29 mouse cellular contexts compared by ENCODE assay signal in the genomic region with DNA sequence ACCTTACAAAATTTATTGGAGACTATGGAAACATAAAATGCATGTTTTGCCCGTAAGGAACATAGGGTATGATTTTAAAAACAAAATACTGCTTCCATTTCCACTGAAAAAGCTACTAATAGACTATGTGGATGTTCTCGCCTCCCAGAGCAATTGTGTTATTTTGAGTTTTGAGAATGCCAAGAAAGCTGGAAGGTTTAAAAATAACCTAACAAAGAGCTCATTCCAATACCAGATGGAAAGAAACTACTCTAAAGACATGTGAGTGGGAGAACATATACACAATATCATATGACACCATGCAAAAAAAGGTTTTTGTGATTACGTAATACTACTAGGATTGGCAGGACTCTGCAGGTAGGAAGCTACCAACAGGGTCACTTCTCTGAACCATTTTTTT. TPM values are rescaled to one million over a fixed set of nuclear protein-coding genes. Genes with fewer than 3 reads are reported as not detected.
DNase-seq lines count a peak whose midpoint lies in the region; ATAC-seq and TF ChIP-seq lines count a peak whose summit lies in the region.
"Had no signal": no experiment of that assay in that cellular context is flagged by ENCODE, and none has a peak within 500 bp of the region (broad histone marks: within the 10 kb centered on the region; RNA-seq: fewer than 3 reads in every experiment).

No protein-coding gene starts in this region.

- H3K27me3 ChIP-seq in heart, embryonic 16.5 days (ENCODE audit: control insufficient read depth, insufficient read depth, low read length) = no peaks in the 10 kb centered on the region
- H3K27me3 ChIP-seq in heart, embryonic 12.5 days (replicated peaks) = no peaks in the 10 kb centered on the region
- no peaks in the 10 kb centered on the region for H3K27me3 ChIP-seq in megakaryocyte, embryonic 14.5 days (replicated peaks)
- H3K27me3 ChIP-seq: embryonic facial prominence, embryonic 12.5 days; embryonic facial prominence, embryonic 15.5 days; hindbrain, embryonic 12.5 days; hindbrain, embryonic 15.5 days; Patski had no signal

- ATAC-seq in heart, embryonic 16.5 days (replicated peaks; ENCODE audit: extremely low read depth, insufficient read depth, low FRiP score) = no peak
- no peak for ATAC-seq in heart, embryonic 12.5 days (ENCODE audit: insufficient number of reproducible peaks, low FRiP score)
- ATAC-seq in megakaryocyte, adult 5-6 weeks (ENCODE audit: poor library complexity, severe bottlenecking) = no peak
- ATAC-seq: forebrain, embryonic 14.5 days; forebrain, postnatal 0 days; intestine, postnatal 0 days; Patski had no signal

- intact Hi-C loops in gastrocnemius, adult 2 months (cut with DNase I) = no loop called here
- intact Hi-C loops in gastrocnemius, postnatal 14 days (cut with DNase I; ENCODE audit: low total_unique reads) = no loop called here

- no peaks in the 10 kb centered on the region for H3K36me3 ChIP-seq in heart, embryonic 16.5 days (ENCODE audit: control insufficient read depth, insufficient read depth)
- no peaks in the 10 kb centered on the region for H3K36me3 ChIP-seq in heart, embryonic 12.5 days
- peaks cover 62% of the 10 kb centered on the region for H3K36me3 ChIP-seq in megakaryocyte, embryonic 14.5 days (replicated peaks; ENCODE audit: low read length)
- H3K36me3 ChIP-seq: embryonic facial prominence, embryonic 12.5 days; embryonic facial prominence, embryonic 15.5 days; heart, embryonic 10.5 days; hindbrain, embryonic 12.5 days; hindbrain, embryonic 15.5 days had no signal

- TF ChIP-seq CTCF in gastrocnemius, adult 2 months (IDR thresholded peaks at IDR 0.05) = no peak

- no peak for DNase-seq in gastrocnemius, adult 2 months
- DNase-seq in gastrocnemius, postnatal 14 days = no peak
- peak; percentile 50 for DNase-seq in telencephalon, adult 2 months (ENCODE audit: low read depth, low spot score)
- DNase-seq: adrenal gland, postnatal 10 days; adrenal gland, postnatal 36 days; B cell, adult 2 months; cerebellum, adult 11 months; cerebellum, adult 2 months; cerebellum, adult 9-11 months; cerebellum, postnatal 25 days; forebrain, postnatal 0 days; gastrocnemius, postnatal 25 days; heart, adult 18-20 months; heart, postnatal 14 days had no signal

- peak overlapping the region; percentile 53 for H3K27ac ChIP-seq in gastrocnemius, adult 2 months
- no peak overlapping the region for H3K27ac ChIP-seq in heart, embryonic 16.5 days (ENCODE audit: low read length)
- H3K27ac ChIP-seq in heart, embryonic 12.5 days (ENCODE audit: poor library complexity, severe bottlenecking) = no peak overlapping the region
- H3K27ac ChIP-seq: embryonic facial prominence, embryonic 12.5 days; embryonic facial prominence, embryonic 15.5 days; heart, embryonic 10.5 days; hindbrain, embryonic 12.5 days; hindbrain, embryonic 15.5 days had no signal

- H3K4me1 ChIP-seq in heart, embryonic 16.5 days (ENCODE audit: control insufficient read depth, insufficient read depth, low read length) = peaks cover 13% of the 10 kb centered on the region
- H3K4me1 ChIP-seq in heart, embryonic 12.5 days (replicated peaks) = peaks cover 19% of the 10 kb centered on the region
- peaks cover 91% of the 10 kb centered on the region for H3K4me1 ChIP-seq in megakaryocyte, embryonic 14.5 days

- peak overlapping the region; percentile 7; the same call in 1 of the 2 replicates for H3K4me2 ChIP-seq in heart, embryonic 16.5 days (ENCODE audit: low read depth, low read length)
- H3K4me2 ChIP-seq in heart, embryonic 12.5 days = no peak overlapping the region
- H3K4me2 ChIP-seq: embryonic facial prominence, embryonic 12.5 days; embryonic facial prominence, embryonic 15.5 days; hindbrain, embryonic 12.5 days; hindbrain, embryonic 15.5 days had no signal

- no peak overlapping the region for H3K9ac ChIP-seq in heart, embryonic 16.5 days (ENCODE audit: low read length)
- no peak overlapping the region for H3K9ac ChIP-seq in heart, embryonic 12.5 days
- H3K9ac ChIP-seq: embryonic facial prominence, embryonic 12.5 days; embryonic facial prominence, embryonic 15.5 days; forebrain, postnatal 0 days; hindbrain, embryonic 12.5 days; hindbrain, embryonic 15.5 days had no signal

- H3K9me3 ChIP-seq in heart, embryonic 16.5 days (replicated peaks; ENCODE audit: control insufficient read depth, low read length) = no peaks in the 10 kb centered on the region
- H3K9me3 ChIP-seq in heart, embryonic 12.5 days (replicated peaks) = no peaks in the 10 kb centered on the region
- no peaks in the 10 kb centered on the region for H3K9me3 ChIP-seq in megakaryocyte, embryonic 14.5 days
- H3K9me3 ChIP-seq: embryonic facial prominence, embryonic 12.5 days; embryonic facial prominence, embryonic 15.5 days; G1E; heart, embryonic 10.5 days; hindbrain, embryonic 12.5 days; hindbrain, embryonic 15.5 days had no signal

- H3K4me3 ChIP-seq in gastrocnemius, adult 2 months = no peak overlapping the region
- H3K4me3 ChIP-seq in heart, embryonic 16.5 days (ENCODE audit: low read length) = no peak overlapping the region
- H3K4me3 ChIP-seq in heart, embryonic 12.5 days = no peak overlapping the region
- peak overlapping the region; percentile 21 for H3K4me3 ChIP-seq in megakaryocyte, embryonic 14.5 days (replicated peaks)
- H3K4me3 ChIP-seq: embryonic facial prominence, embryonic 12.5 days; embryonic facial prominence, embryonic 15.5 days; heart, embryonic 10.5 days; hindbrain, embryonic 12.5 days; hindbrain, embryonic 15.5 days had no signal

- WGBS in heart, embryonic 16.5 days = 65% methylated on average over 3 of the region's 3 CpGs
- 78% methylated on average over 3 of the region's 3 CpGs for WGBS in heart, embryonic 12.5 days

RNA-seq across cellular contexts. Expression of a gene that starts 30.8 kb away (rescaled TPM):
- under 1 TPM in 1 of 2 experiments, not detected in 1; 0.08 TPM for total RNA-seq in gastrocnemius, adult 2 months (2021)
- total RNA-seq in gastrocnemius, postnatal 14 days (2021) = under 1 TPM in 1 of 2 experiments, not detected in 1; 0.14 TPM
- polyA plus RNA-seq in heart, embryonic 16.5 days (2015; fragmentation: Nextera tagmentation; extraction: Ambion mirVana) = 0.05 and 0.10 TPM in 2 replicates
- polyA plus RNA-seq in heart, embryonic 12.5 days (2016; fragmentation: Nextera tagmentation; extraction: Ambion mirVana) = 0.15 and 0.28 TPM in 2 replicates
- polyA plus RNA-seq in megakaryocyte, embryonic 14.5 days (2012; ENCODE audit: insufficient read depth, low replicate concordance) = 0.23 TPM in 1 of 2 replicates, not detected in the other
- 0.16 TPM in 1 of 2 replicates, not detected in the other for total RNA-seq in megakaryocyte, adult 5-6 weeks (2015)
- total RNA-seq in megakaryocyte, adult 5-6 weeks (2017) = 0.33 and 0.37 TPM in 2 replicates
- total RNA-seq: gastrocnemius, postnatal 25 days had no signal
- polyA plus RNA-seq: embryonic facial prominence, embryonic 12.5 days; forebrain, embryonic 11.5 days; forebrain, embryonic 14.5 days; forebrain, postnatal 0 days; heart, embryonic 10.5 days; hindbrain, embryonic 15.5 days; intestine, embryonic 14.5 days had no signal

RNA-seq across cellular contexts. Expression of a gene that starts 31.4 kb away (rescaled TPM):
- 100 to 1,000 TPM; 102 to 113 TPM for total RNA-seq in gastrocnemius, adult 2 months (2021)
- total RNA-seq in gastrocnemius, postnatal 14 days (2021) = 10 to 100 TPM; 63.2 to 71.7 TPM
- 67.4 and 68.6 TPM in 2 replicates for polyA plus RNA-seq in heart, embryonic 16.5 days (2015; fragmentation: Nextera tagmentation; extraction: Ambion mirVana)
- 97.6 and 102 TPM in 2 replicates for polyA plus RNA-seq in heart, embryonic 12.5 days (2016; fragmentation: Nextera tagmentation; extraction: Ambion mirVana)
- 90.5 and 122 TPM in 2 replicates for polyA plus RNA-seq in megakaryocyte, embryonic 14.5 days (2012; ENCODE audit: insufficient read depth, low replicate concordance)
- 42.5 and 51.8 TPM in 2 replicates for total RNA-seq in megakaryocyte, adult 5-6 weeks (2015)
- total RNA-seq in megakaryocyte, adult 5-6 weeks (2017) = 61.1 and 62.3 TPM in 2 replicates
